Mouse (Mus musculus) kidney, postnatal 25 days (tissue): Measurements from ENCODE around the gene Metap1d.

Experiments
- DNase-seq, 2 experiments: peaks; one replicate each; pipeline ENCODE4 v3.0.0; 2021; ENCODE audit warnings: mixed read lengths in 2 of 2

The Metap1d gene

GRCm38 (mm10) chr2:71453161-71453916, at the start of gene Metap1d:
Metap1d (plus strand) TSS chr2:71453276.
- peak; percentile 96 to 97 for DNase-seq

GRCm38 (mm10) chr2:71405613-71406012, 47.5 kb upstream of the Metap1d start:
- no peak for DNase-seq

GRCm38 (mm10) chr2:71418760-71419280, 34.3 kb upstream of the Metap1d start:
- no peak for DNase-seq

GRCm38 (mm10) chr2:71419408-71419807, 33.7 kb upstream of the Metap1d start:
- no peak for DNase-seq

- no peak for DNase-seq
Measured at GRCm38 (mm10) chr2:71420895-71421425, 32.1 kb upstream of the Metap1d start.

- no peak for DNase-seq
Measured at GRCm38 (mm10) chr2:71424545-71424944, 28.5 kb upstream of the Metap1d start.

GRCm38 (mm10) chr2:71435440-71435839, 17.6 kb upstream of the Metap1d start:
- no peak for DNase-seq

- no peak for DNase-seq
Measured at GRCm38 (mm10) chr2:71443376-71443775, 9.7 kb upstream of the Metap1d start.

- no peak for DNase-seq
Measured at GRCm38 (mm10) chr2:71445536-71446196, 7.4 kb upstream of the Metap1d start.

- no peak for DNase-seq
Measured at GRCm38 (mm10) chr2:71449604-71450003, 3.5 kb upstream of the Metap1d start.

- DNase-seq: no peak
Measured at GRCm38 (mm10) chr2:71451761-71452160, 1.3 kb upstream of the Metap1d start.

- no peak for DNase-seq
Measured at GRCm38 (mm10) chr2:71453917-71454260, 813 bp downstream of the Metap1d start.

- no peak for DNase-seq
Measured at GRCm38 (mm10) chr2:71458624-71459023, 5.5 kb downstream of the Metap1d start.

GRCm38 (mm10) chr2:71459659-71460058, 6.6 kb downstream of the Metap1d start:
- DNase-seq: no peak

- no peak for DNase-seq
Measured at GRCm38 (mm10) chr2:71461139-71461538, 8.1 kb downstream of the Metap1d start.

- DNase-seq: no peak
Measured at GRCm38 (mm10) chr2:71461589-71461988, 8.5 kb downstream of the Metap1d start.

- DNase-seq: no peak
Measured at GRCm38 (mm10) chr2:71462066-71462465, 9.0 kb downstream of the Metap1d start.

- no peak for DNase-seq
Measured at GRCm38 (mm10) chr2:71462553-71462952, 9.5 kb downstream of the Metap1d start.

- no peak for DNase-seq
Measured at GRCm38 (mm10) chr2:71466103-71466502, 13.0 kb downstream of the Metap1d start.

- DNase-seq: peak; percentile 15 to 42
Measured at GRCm38 (mm10) chr2:71466861-71467450, 13.9 kb downstream of the Metap1d start.

GRCm38 (mm10) chr2:71471094-71471493, 18.0 kb downstream of the Metap1d start:
- no peak for DNase-seq

- no peak for DNase-seq
Measured at GRCm38 (mm10) chr2:71473830-71474229, 20.8 kb downstream of the Metap1d start.

GRCm38 (mm10) chr2:71474345-71474744, 21.3 kb downstream of the Metap1d start:
- peak; percentile 13 to 41 for DNase-seq

GRCm38 (mm10) chr2:71475311-71475710, 22.2 kb downstream of the Metap1d start:
- DNase-seq: no peak
